Mouse (Mus musculus): ENCODE data around the gene Cenpn.

The Cenpn gene

GRCm38 (mm10) chr8:116935506-116935905, 14.0 kb downstream of the Cenpn start:
- intact Hi-C loops (cut with DNase I): loop anchor here (10.0 kb wide), 1 partner anchor 539 kb away; no protein-coding TSS in a partner anchor

DNA sequence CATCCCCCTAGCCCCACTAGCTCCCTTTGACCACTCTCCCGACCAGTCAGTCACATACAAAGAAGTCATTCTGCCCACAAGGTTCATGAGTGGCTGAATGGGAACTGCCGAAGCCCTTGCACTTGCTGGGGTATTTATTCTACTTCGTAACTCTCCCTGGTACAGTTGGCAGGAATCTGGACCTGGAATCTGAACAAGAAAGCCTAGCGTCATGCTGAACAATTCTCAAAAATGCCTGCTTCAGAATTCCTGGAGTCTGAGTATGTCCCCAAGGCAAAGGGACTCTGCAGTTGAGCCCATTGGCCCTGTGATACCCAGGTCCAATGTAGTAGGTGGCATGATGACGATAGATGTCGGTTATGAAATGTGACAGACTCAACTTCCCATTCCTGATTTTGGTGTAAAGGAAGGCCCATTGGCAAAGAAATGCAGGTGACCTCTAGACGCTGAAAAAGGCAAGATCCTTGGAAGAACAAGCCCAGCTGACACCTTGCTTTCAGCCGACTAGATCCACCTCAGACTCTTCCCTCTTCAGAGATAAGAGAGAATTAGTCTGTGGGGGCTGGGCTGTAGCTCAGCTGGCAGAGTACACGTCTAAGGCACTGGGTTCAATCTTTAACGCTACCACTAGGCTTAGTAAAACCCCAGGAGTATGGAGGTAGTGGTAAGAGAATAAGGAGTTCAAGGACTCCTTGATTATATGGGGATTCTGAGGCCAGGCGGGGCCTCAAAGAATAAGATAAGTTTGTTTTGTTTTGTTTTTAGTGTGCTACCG, 20.9 kb downstream of the Cenpn start:
- intact Hi-C loops (cut with DNase I): loop anchor here (5.0 kb wide), 1 partner anchor 35 kb away; the partner anchor contains the start of gene 1700030J22Rik

DNA sequence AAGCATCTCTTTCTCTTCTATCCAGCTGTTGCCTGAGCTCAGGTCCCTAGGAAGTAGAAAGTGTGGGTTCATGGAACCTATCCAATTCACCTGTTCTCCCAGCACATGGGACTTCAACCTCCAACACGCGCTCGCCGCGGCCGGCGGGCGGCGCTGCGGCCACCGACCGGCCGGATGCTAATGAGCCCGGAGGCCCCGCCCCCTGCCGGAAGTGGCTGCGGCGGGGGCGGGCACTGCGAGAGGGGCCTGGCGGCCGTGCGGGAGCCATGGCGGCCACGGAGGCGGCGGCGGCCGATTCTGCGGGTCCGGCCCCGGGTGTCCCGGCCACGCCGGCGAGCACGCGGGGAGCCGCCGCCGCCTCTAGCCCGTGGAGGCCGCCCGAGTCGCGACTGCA, 21.6 kb downstream of the Cenpn start, which contains the start of gene Atmin:
Gene Atmin, plus strand, starts transcription at position 233 of the 394 bp plus-strand sequence.
- intact Hi-C loops (cut with DNase I): loop anchor here (5.0 kb wide), 1 partner anchor 34 kb away; the partner anchor contains the start of gene 1700030J22Rik

DNA sequence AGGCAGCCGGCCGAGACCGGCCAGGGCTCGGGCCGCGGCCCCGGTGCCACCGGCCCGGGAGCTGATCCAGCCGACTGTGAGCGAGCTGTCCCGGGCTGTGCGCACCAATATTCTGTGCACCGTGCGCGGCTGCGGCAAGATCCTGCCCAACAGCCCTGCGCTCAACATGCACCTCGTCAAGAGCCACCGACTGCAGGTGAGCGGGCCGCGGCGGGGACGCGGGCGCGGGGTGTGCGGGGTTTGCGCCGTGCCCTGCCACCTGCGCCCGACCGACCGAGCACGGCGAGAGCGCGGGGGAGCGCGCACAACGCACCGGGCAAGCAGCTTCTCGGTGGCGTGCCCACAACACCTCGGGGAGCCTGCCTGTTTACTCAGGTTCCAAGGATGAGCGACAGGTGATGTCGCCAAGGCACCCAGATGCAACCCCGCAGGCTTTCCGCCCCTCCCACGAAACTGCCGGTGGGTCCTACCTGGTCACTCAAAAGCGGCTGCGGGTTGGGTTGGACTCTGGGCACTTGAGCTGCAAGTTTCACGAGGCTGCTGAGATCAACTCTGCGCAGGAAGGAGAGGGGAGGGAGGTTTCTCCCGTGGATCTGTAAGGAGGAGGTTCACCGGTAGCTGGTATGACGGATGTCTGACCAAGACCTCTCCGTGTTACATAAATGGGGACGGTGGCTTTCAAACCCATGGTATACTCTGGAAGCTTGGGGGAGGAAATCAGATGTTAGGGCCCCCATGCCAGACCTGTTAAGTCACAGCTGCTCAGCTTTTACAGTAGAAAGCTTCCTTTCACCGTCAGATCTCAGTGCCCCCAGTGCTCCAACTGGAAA, 22.2 kb downstream of the Cenpn start:
- intact Hi-C loops (cut with DNase I): loop anchor here (5.0 kb wide), 1 partner anchor 34 kb away; the partner anchor contains the start of gene 1700030J22Rik

DNA sequence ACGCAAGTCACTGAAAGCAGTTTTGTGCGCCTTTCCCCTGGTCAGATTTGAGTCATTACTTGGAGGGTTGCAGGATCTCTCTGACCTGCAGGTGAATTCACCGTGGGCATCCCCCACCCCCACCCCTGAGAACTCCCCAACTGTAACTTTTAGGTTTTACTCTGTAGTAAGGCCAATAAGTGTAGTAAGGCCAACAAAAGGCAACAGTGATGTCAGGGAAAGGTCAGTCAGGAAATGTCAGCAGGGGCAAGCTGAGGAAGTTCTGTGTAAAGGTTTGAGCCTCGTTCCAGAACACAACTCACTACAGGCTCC, 22.8 kb downstream of the Cenpn start:
- intact Hi-C loops (cut with DNase I): loop anchor here (5.0 kb wide), 1 partner anchor 33 kb away; the partner anchor contains the start of gene 1700030J22Rik

DNA sequence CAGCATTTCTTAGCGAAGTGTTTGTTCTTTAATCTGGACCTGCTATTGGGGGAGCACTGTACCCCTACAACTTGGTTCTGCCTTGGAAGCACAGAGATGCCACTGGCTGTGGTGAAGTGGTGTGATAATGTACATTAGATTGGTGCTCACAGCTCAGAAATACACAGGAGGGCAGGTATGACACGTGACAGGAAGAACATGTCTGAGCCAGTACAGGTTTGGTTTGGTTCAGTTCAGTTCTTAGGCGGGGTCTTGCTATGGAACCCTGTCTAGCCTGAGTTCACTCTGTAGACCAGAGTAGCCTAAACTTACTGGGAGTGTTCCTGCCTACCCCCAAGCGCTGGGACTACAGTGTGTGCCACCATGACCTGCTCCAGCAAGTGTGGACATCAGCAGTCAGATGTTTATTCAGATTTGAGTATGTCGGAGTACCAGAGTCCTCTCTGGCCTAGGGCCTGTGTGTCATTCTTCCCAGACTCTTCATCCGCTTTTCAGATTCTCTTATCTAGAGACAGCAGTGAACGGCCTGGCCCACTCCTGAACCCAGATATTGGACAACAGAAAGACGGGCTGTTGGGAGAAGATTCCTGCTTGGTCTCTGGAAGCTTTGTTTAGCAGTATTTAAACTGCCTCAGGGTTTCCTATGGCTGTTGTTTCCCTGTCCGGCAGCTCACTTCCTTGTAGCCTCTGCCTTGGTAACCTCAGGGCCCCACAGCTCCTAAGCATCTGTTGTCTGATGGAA, 23.8 kb downstream of the Cenpn start:
- intact Hi-C loops (cut with DNase I): no loop called here

GRCm38 (mm10) chr8:116946268-116946838, 24.8 kb downstream of the Cenpn start:
- intact Hi-C loops (cut with DNase I): no loop called here

DNA sequence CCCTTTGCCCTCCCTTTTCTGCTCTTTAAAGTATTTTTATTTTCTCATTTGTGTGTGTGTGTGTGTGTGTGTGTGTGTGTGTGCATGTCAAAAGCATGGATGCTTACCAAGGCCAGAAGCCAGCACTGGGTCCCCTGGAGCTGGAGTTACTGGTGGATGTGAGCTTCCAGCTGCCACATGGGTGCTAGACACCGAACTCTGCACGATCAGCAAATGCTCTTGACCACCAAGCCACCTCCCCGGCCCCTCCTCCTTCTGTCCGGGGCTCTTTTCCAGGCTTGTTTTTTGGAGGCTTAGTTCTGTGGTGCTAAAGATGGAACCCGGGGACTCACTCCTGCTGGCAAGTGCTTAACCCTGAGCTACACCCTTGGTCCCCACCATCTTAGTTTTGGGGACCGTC, 25.3 kb downstream of the Cenpn start:
- intact Hi-C loops (cut with DNase I): no loop called here

DNA sequence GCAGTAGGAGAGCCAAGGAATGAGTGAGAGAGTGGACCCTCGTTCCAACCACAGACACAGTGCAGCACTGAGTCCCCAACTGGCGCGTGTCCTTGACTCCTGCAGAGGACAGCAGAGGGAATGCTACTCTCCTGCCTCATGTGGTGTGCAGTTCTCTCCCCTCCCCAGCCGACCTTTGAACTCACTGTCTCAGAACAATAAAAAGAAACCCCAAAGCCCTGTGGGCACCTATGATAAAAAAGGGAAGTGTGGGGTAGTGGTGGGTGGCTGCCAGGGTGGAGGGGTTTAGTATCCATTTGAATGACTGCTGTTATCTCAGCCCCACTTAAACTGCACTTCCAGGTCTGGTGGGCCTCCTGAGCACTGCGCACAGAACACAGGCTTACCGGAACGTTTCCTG, 26.1 kb downstream of the Cenpn start:
- intact Hi-C loops (cut with DNase I): no loop called here

DNA sequence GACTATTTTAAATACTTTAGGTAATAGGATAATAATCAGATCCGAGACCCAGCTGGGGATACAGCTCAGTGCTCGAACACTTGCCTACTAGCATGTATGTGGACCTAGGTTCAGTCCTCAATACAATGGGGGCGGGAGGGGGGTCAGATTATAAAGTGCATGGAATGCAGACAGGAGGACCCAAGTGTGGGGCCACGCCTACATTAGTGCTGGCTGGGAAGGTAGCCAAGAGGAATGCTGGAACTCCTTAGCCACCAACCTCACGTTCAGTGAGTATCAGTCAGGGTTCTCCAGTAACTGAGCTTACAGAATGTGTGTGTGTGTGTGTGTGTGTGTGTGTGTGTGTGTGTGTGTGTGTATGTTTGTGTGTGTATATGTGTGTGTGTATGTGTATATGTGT, 29.8 kb downstream of the Cenpn start:
- intact Hi-C loops (cut with DNase I): no loop called here

DNA sequence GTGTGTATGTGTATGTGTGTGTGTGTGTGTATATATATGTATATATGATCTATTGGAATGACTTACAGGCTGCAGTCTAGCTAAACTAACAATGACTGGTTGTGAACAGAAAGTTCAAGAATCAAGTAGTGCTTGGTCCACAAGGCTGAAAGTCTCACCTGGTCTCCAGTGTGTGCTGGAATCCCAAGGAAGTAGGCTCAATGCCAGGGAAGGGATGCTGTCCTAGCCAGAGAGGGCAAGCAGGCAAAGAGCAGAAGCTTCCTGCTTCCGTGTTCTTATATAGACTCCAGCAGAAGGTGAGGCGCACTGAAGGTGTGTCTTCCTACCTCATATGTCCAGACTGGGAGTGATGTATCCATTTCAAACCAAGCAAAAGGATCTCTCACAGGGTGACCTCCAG, 30.2 kb downstream of the Cenpn start:
- intact Hi-C loops (cut with DNase I): no loop called here

- intact Hi-C loops (cut with DNase I): no loop called here
Measured at GRCm38 (mm10) chr8:116952428-116952827, 30.9 kb downstream of the Cenpn start.

DNA sequence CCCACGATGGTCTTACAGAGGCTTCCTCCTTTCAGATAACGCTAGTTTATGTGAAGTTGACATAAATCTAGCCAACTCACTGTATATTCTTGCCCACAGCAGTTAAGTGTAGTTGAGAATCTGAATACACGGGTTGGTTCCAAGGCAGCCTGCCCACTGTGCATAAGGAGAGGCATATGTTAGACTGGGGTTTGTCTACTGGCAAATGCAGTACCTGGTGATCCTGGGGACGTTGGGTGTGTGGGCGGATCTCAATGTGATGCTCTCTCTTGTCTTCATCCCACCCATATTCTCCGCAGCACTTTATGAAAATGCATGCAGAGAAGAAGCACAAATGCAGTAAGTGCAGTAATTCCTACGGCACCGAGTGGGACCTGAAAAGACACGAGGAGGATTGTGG, 32.9 kb downstream of the Cenpn start:
- intact Hi-C loops (cut with DNase I): no loop called here

GRCm38 (mm10) chr8:116969531-116969930, 48.0 kb downstream of the Cenpn start:
- intact Hi-C loops (cut with DNase I): no loop called here

- intact Hi-C loops (cut with DNase I): loop anchor here (5.0 kb wide), 1 partner anchor 33 kb away; the partner anchor contains the start of gene Atmin
Measured at GRCm38 (mm10) chr8:116975066-116975465, 53.5 kb downstream of the Cenpn start.

DNA sequence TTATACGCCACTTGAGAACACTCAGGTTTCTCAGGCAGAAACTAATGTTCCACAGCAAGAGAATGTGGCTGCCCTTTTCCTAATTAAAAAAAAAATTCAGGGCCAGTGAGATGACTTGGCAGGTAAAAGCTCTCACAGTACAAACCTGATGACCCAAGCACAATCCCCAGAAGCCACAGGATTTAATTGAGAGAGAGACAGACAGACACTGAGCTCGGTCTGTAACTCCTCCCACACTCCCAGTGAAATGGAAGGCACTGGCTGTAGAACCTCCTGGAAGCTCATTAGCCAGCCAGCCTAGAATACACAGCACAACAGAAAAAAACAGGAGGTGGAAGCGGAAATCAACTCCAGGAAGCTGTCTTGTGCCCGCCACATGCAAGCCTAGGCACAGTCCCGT, 54.1 kb downstream of the Cenpn start:
- intact Hi-C loops (cut with DNase I): loop anchor here (5.0 kb wide), 1 partner anchor 33 kb away; the partner anchor contains the start of gene Atmin

DNA sequence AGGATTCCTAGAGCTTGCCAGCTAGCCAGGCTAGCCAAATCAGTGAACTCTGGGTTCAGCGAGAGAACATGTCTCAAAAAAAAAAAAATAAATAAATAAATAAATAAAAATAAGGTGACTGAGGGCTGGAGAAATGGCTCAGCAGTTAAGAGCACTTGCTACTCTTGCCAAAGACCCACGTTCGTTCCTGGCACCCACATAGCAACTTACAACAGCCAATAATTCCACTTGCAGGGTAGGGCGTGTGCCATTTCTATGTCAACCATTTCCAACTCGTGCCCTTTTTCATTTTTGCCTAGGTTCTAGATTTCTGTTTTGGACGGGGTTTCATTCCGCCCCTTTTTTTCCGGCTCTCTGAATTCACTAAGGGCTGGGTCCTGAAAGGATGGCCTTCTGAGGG, 56.5 kb downstream of the Cenpn start:
- intact Hi-C loops (cut with DNase I): loop anchor here (2.0 to 5.0 kb wide), 2 partner anchors 36 to 57 kb away; partner anchors contain the start of genes Atmin, Cenpn and Cmc2

- intact Hi-C loops (cut with DNase I): loop anchor here (2.0 to 5.0 kb wide), 2 partner anchors 36 to 58 kb away; partner anchors contain the start of genes Atmin, Cenpn and Cmc2
Measured at GRCm38 (mm10) chr8:116978631-116979256, 57.2 kb downstream of the Cenpn start, which contains the start of gene 1700030J22Rik. Gene 1700030J22Rik (minus strand): TSS chr8:116978959.

- intact Hi-C loops (cut with DNase I): no loop called here
Measured at GRCm38 (mm10) chr8:116980117-116980516, 58.6 kb downstream of the Cenpn start.

- intact Hi-C loops (cut with DNase I): no loop called here
Measured at GRCm38 (mm10) chr8:116989842-116990241, 68.3 kb downstream of the Cenpn start.

Data from adrenal gland (tissue).